Mouse (Mus musculus) ES-Bruce4 (cell line): ENCODE data around the gene Ubxn1.

Source experiments
- CTCF ChIP-seq: IDR thresholded peaks from one replicate; pipeline ENCODE4 v1.8.1; 2011; ENCODE audit warnings: low read depth, low read length
- EP300 ChIP-seq: IDR thresholded peaks from 2 replicates; pipeline ENCODE4 v1.6.1; 2011; ENCODE audit warnings: low read depth, low read length; ENCODE audit not compliant: insufficient read depth
- POLR2A ChIP-seq: IDR thresholded peaks from one replicate; pipeline ENCODE4 v1.8.1; 2011; ENCODE audit warnings: low read length; ENCODE audit not compliant: insufficient read depth

DNA sequence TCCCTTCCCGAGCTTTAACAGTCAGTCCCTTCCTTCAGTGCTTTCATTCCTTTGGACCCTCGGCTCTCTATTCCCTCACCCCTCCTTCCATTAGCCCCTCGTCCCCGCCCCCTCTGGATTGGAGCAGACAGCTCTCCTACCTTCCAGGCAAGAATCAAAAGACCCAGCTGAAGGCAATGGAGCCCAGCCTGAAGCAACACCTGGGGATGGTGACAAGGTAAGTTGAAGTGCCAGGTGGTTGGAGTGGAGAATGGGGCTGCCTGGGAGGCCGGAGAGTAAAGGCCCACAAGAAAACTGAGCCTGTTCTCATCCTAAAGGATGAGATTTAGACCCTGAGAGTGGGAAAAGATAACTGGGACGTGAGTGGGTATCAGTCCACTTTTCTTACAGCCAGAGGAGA lies 37.2 kb downstream of the Ubxn1 start:
- TF ChIP-seq CTCF (no peak), EP300 (no peak), POLR2A (no peak)
